Mouse (Mus musculus) cerebellum, adult 11 months (tissue): ENCODE data around the gene Ncaph2.

ENCODE experiments used
- DNase-seq: peaks from one replicate; pipeline ENCODE4 v3.0.0; 2022

Gene Ncaph2

DNA sequence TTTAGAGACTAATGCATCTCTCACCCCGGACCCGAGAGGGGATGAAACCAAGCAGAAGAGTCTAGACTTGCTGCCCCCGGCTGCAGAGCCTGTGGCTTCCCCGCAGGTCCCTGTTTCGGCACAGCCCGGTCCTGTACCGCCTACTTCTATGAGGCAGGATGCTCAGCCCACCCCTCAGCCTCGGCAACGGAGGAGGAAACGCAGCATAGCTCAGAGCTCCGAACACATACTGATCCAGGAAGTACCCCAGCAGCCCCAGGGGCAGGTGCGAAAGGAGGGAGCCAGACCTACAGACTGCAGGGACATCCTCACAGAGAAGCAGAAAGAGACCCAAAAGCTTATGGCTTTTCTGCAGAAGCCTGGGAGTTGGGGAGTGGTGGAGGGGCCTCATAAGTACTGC, 31.6 kb downstream of the Ncaph2 start:
- no peak for DNase-seq

DNA sequence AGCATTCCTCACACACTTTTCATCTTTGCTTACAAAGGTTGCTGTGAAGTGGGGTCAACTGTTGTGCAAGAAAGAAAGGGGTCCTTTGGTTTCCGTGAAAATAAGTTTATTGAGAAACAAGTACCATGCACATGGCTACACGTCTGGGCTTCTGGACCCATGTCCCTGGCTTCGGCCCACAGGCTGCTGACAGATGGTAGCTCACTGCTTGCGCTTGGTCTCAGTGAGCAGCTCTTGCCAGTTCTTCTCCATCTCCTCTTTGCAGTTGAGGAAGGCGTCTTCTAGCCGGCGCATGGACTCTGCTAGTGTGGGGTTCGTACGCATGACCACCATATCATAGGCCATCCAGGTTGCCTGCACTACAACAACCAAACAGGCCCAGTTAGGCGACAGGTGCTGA, 34.6 kb downstream of the Ncaph2 start:
- no peak for DNase-seq

DNA sequence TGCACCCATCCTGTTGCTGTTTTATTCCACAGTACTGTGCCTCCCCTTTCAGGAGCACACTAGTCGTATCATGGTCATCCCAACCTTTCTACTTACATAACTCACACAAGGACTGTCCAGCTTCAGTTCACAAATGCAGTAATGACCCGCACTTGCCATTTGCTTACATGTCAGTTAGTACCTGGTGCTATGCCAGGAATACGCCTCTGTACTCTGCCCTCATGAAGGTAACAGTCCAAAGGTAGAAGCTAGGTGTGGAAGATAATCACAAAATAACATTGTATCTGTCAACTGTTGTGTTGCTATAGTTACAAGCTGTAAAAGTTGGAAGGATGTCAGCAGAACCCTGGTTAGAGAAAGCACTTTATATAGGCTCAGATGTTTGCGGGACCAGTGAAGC, 41.4 kb downstream of the Ncaph2 start:
- no peak for DNase-seq

DNA sequence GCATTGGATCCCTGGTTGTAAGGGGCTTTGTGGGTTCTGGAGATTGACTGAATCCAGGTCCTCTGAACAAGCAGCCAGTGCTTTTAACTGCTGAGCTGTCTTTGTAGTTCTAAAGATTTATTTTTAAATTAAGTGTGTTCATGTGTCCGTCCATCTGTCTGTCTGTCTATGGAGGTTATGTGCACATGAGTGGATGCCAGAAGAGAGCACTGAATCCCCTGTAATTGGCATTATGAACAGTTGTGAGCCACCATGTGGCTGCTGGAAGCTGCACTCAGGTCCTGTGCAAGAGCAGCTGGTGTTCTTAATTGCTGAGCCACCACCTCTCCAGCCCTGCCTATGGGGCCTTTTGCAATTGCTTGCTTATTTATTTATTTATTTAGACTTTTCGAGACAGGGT, 42.6 kb downstream of the Ncaph2 start:
- no peak for DNase-seq

DNA sequence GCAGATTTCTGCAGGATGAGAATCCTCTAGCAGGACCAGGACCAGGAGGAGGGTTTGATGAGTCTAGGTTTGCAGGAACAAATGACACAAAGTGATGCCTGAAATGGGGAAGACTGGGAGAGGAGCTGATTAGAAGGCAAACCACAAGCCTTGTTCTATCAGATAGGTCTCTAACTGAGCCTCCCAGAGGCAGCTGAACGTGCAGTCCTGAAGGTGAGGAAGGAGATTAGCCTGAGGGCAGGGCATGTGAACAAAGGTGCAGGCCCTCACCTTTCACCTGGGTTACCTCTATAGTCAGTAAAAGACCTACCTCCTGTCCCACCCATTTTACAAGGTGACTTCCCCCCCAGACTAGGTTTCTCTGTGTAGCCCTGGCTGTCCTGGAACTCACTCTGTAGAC, 44.2 kb downstream of the Ncaph2 start:
- no peak for DNase-seq

- DNase-seq, result no peak
These were observed 47.0 kb downstream of the Ncaph2 start for GRCm38 (mm10) chr15:89402471-89402870.

DNA sequence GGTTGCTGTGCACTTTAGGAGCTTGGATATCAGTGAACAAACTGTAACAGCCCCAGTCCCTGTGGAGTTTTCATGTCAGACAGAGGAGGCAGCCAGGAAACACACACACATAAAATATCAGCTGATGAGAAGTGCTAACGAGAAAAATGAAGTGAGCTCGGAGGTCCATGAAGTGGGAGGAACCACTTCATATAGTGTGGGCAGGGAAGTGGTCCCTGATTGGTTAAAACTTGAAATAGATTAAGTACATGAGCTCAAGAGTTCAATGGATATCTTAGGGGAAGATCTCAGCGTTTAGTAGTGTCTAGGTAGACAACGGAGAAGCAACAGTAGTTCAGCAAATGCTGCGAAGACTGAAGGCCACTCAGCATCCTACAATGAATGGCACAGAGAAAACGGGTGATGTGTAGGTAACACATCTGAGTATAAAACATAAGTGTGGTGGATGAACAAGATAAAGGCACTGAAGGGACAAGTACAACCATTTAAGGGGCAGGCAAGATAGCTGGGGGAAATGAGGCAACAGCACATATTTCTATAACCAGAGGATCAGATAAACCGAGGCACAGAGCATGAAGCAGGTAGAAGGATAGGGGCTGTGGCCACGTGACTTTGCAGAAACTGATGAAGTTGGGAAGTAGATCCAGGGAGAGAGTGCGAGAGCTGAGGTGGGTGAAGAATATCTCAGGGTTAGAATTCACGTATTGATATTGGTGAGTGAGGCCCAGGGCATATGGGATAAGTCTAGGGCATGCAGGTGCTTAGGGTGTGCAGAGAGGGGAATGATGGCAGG, 49.5 kb downstream of the Ncaph2 start:
- DNase-seq, result no peak

- no peak for DNase-seq
These were observed 51.2 kb downstream of the Ncaph2 start for GRCm38 (mm10) chr15:89406691-89407090.

DNA sequence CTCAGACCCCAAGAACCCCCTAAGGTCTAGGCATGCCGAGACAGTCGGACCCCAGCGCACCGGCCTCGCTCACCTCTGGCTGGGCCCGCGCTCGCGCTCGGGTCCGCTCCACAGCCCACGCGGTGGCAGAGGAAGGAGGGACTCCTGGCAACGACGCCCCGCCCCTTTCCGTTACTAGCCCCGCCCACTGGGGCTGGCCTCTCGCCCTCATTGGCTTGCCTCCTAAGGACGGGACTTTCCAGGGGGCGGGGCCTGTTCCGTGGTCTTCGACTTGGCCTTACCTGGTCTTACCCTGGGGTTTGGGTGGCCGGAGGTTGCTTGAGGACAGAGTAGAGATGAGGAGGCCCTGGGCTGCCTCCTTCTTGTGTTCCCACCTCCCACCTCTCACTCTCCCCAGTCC, 54.6 kb downstream of the Ncaph2 start, which contains the start of gene Syce3:
Gene Syce3 (minus strand): TSS at position 386 of the 400 bp plus-strand sequence.
- no peak for DNase-seq

GRCm38 (mm10) chr15:89415282-89415681, 59.8 kb downstream of the Ncaph2 start:
- DNase-seq, result no peak

DNA sequence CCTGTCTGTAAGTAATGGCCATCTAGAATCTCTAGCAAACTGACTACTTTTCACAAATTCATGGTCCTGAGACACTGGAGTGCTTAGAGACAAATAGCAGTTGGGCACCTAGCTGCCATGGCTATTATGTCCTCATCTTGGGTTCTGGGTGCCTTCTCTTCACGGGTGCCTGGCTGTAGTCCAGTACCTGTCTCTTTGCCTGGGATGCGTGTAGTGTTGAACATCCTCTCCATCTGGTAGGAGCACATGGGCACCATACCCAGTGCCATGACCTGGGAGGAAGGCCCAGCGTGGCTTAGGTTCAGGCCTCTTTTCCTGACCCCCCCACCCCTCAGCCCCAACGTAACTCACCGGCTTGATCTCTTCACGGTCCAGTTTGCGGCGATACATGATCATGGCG, 66.4 kb downstream of the Ncaph2 start:
- DNase-seq, result no peak
